Mouse (Mus musculus): Measurements from ENCODE around the gene Gramd1b. TPM values are rescaled to one million over a fixed set of nuclear protein-coding genes. Genes with fewer than 3 reads are reported as not detected.

The Gramd1b gene
- polyA plus RNA-seq, 1 experiment from 2014 or later: 4.2 TPM

GRCm38 (mm10) chr9:40277671-40278070, 253.5 kb downstream of the Gramd1b start:
- H3K27me3 ChIP-seq (ENCODE audit: control insufficient read depth, insufficient read depth, low read depth, low read length): no peaks in the 10 kb centered on the region
- H3K36me3 ChIP-seq (ENCODE audit: control insufficient read depth, insufficient read depth, low read length): no peaks in the 10 kb centered on the region
- H3K9me3 ChIP-seq (ENCODE audit: control insufficient read depth, low read length): no peaks in the 10 kb centered on the region
- no peak overlapping the region for H3K4me3 ChIP-seq (ENCODE audit: low read length)
- ATAC-seq (ENCODE audit: low read depth): no peak
- no peak overlapping the region for H3K4me2 ChIP-seq (ENCODE audit: low read depth, low read length)
- no peaks in the 10 kb centered on the region for H3K4me1 ChIP-seq (replicated peaks; ENCODE audit: control insufficient read depth, insufficient read depth, low read length)
- H3K9ac ChIP-seq (ENCODE audit: low read length): no peak overlapping the region
- H3K27ac ChIP-seq (ENCODE audit: low read length): no peak overlapping the region
- WGBS: 68% methylated on average over 3 of the region's 3 CpGs

- Histone ChIP-seq H3K9me3 (ENCODE audit: control insufficient read depth, low read length) (no peaks in the 10 kb centered on the region), H3K4me3 (ENCODE audit: low read length) (no peak overlapping the region), H3K27me3 (ENCODE audit: control insufficient read depth, insufficient read depth, low read depth, low read length) (no peaks in the 10 kb centered on the region), H3K36me3 (ENCODE audit: control insufficient read depth, insufficient read depth, low read length) (no peaks in the 10 kb centered on the region), H3K4me1 (replicated peaks; ENCODE audit: control insufficient read depth, insufficient read depth, low read length) (no peaks in the 10 kb centered on the region), H3K4me2 (ENCODE audit: low read depth, low read length) (no peak overlapping the region), H3K9ac (ENCODE audit: low read length) (no peak overlapping the region), H3K27ac (ENCODE audit: low read length) (no peak overlapping the region)
- no peak for ATAC-seq (ENCODE audit: low read depth)
- WGBS: 69% methylated on average over 5 of the region's 5 CpGs
Measured at GRCm38 (mm10) chr9:40275904-40276303, 255.3 kb downstream of the Gramd1b start.

GRCm38 (mm10) chr9:40272822-40273221, 258.4 kb downstream of the Gramd1b start:
- Histone ChIP-seq H3K4me2 (ENCODE audit: low read depth, low read length) (no peak overlapping the region), H3K27me3 (ENCODE audit: control insufficient read depth, insufficient read depth, low read depth, low read length) (0 out of 2 replicates have a peak, but pooled peaks cover 2% of the 10 kb centered on the region), H3K4me1 (replicated peaks; ENCODE audit: control insufficient read depth, insufficient read depth, low read length) (peaks cover 9% of the 10 kb centered on the region), H3K36me3 (ENCODE audit: control insufficient read depth, insufficient read depth, low read length) (no peaks in the 10 kb centered on the region), H3K9ac (ENCODE audit: low read length) (no peak overlapping the region), H3K27ac (ENCODE audit: low read length) (no peak overlapping the region), H3K9me3 (ENCODE audit: control insufficient read depth, low read length) (no peaks in the 10 kb centered on the region), H3K4me3 (ENCODE audit: low read length) (no peak overlapping the region)
- no peak for ATAC-seq (ENCODE audit: low read depth)
- 69% methylated on average over 7 of the region's 7 CpGs for WGBS

GRCm38 (mm10) chr9:40271075-40271474, 260.1 kb downstream of the Gramd1b start:
- Histone ChIP-seq H3K9ac (ENCODE audit: low read length) (no peak overlapping the region), H3K4me3 (ENCODE audit: low read length) (no peak overlapping the region), H3K4me2 (ENCODE audit: low read depth, low read length) (no peak overlapping the region), H3K9me3 (ENCODE audit: control insufficient read depth, low read length) (no peaks in the 10 kb centered on the region), H3K27me3 (ENCODE audit: control insufficient read depth, insufficient read depth, low read depth, low read length) (0 out of 2 replicates have a peak, but pooled peaks cover 2% of the 10 kb centered on the region), H3K27ac (ENCODE audit: low read length) (no peak overlapping the region), H3K36me3 (ENCODE audit: control insufficient read depth, insufficient read depth, low read length) (no peaks in the 10 kb centered on the region), H3K4me1 (replicated peaks; ENCODE audit: control insufficient read depth, insufficient read depth, low read length) (peaks cover 9% of the 10 kb centered on the region)
- 58% methylated on average over 3 of the region's 3 CpGs for WGBS
- ATAC-seq (ENCODE audit: low read depth): no peak

- ATAC-seq (ENCODE audit: low read depth): no peak
- Histone ChIP-seq H3K9me3 (ENCODE audit: control insufficient read depth, low read length) (no peaks in the 10 kb centered on the region), H3K36me3 (ENCODE audit: control insufficient read depth, insufficient read depth, low read length) (no peaks in the 10 kb centered on the region), H3K27ac (ENCODE audit: low read length) (no peak overlapping the region), H3K4me1 (replicated peaks; ENCODE audit: control insufficient read depth, insufficient read depth, low read length) (peaks cover 9% of the 10 kb centered on the region), H3K4me2 (ENCODE audit: low read depth, low read length) (peak overlapping the region; percentile 61; the same call in 1 of the 2 replicates), H3K27me3 (ENCODE audit: control insufficient read depth, insufficient read depth, low read depth, low read length) (0 out of 2 replicates have a peak, but pooled peaks cover 2% of the 10 kb centered on the region), H3K4me3 (ENCODE audit: low read length) (peak overlapping the region; percentile 46), H3K9ac (ENCODE audit: low read length) (no peak overlapping the region)
- WGBS: 23% methylated on average over 8 of the region's 8 CpGs
Measured at GRCm38 (mm10) chr9:40269880-40270279, 261.3 kb downstream of the Gramd1b start.

GRCm38 (mm10) chr9:40269103-40269861, 261.9 kb downstream of the Gramd1b start, which contains the start of gene Scn3b:
Gene Scn3b (plus strand): TSS chr9:40269217.
- Histone ChIP-seq H3K27me3 (ENCODE audit: control insufficient read depth, insufficient read depth, low read depth, low read length) (0 out of 2 replicates have a peak, but pooled peaks cover 2% of the 10 kb centered on the region), H3K27ac (ENCODE audit: low read length) (no peak within 1 kb of the TSS), H3K4me1 (replicated peaks; ENCODE audit: control insufficient read depth, insufficient read depth, low read length) (peaks cover 9% of the 10 kb centered on the region), H3K9me3 (ENCODE audit: control insufficient read depth, low read length) (no peaks in the 10 kb centered on the region), H3K36me3 (ENCODE audit: control insufficient read depth, insufficient read depth, low read length) (no peaks in the 10 kb centered on the region), H3K4me2 (ENCODE audit: low read depth, low read length) (peak within 1 kb of the TSS; percentile 61), H3K9ac (ENCODE audit: low read length) (no peak within 1 kb of the TSS; the same call in 1 of the 2 replicates), H3K4me3 (ENCODE audit: low read length) (peak within 1 kb of the TSS; percentile 46)
- under 1% methylated on average over 39 of the region's 42 CpGs for WGBS
- peak; percentile 81 for ATAC-seq (ENCODE audit: low read depth)

GRCm38 (mm10) chr9:40268748-40269102, 262.5 kb downstream of the Gramd1b start:
- Histone ChIP-seq H3K4me2 (ENCODE audit: low read depth, low read length) (peak overlapping the region; percentile 61), H3K4me3 (ENCODE audit: low read length) (peak overlapping the region; percentile 46), H3K4me1 (replicated peaks; ENCODE audit: control insufficient read depth, insufficient read depth, low read length) (peaks cover 9% of the 10 kb centered on the region), H3K27me3 (ENCODE audit: control insufficient read depth, insufficient read depth, low read depth, low read length) (0 out of 2 replicates have a peak, but pooled peaks cover 2% of the 10 kb centered on the region), H3K9me3 (ENCODE audit: control insufficient read depth, low read length) (no peaks in the 10 kb centered on the region), H3K36me3 (ENCODE audit: control insufficient read depth, insufficient read depth, low read length) (no peaks in the 10 kb centered on the region), H3K27ac (ENCODE audit: low read length) (no peak overlapping the region), H3K9ac (ENCODE audit: low read length) (no peak overlapping the region)
- no peak; the same call in 1 of the 2 replicates for ATAC-seq (ENCODE audit: low read depth)
- 0% methylated on average over 4 of the region's 4 CpGs for WGBS

- 16% methylated on average over 21 of the region's 21 CpGs for WGBS
- H3K9ac ChIP-seq (ENCODE audit: low read length): no peak overlapping the region
- H3K27me3 ChIP-seq (ENCODE audit: control insufficient read depth, insufficient read depth, low read depth, low read length): 0 out of 2 replicates have a peak, but pooled peaks cover 2% of the 10 kb centered on the region
- peaks cover 9% of the 10 kb centered on the region for H3K4me1 ChIP-seq (replicated peaks; ENCODE audit: control insufficient read depth, insufficient read depth, low read length)
- H3K9me3 ChIP-seq (ENCODE audit: control insufficient read depth, low read length): no peaks in the 10 kb centered on the region
- H3K27ac ChIP-seq (ENCODE audit: low read length): no peak overlapping the region
- no peak overlapping the region for H3K4me3 ChIP-seq (ENCODE audit: low read length)
- H3K36me3 ChIP-seq (ENCODE audit: control insufficient read depth, insufficient read depth, low read length): no peaks in the 10 kb centered on the region
- no peak for ATAC-seq (ENCODE audit: low read depth)
- peak overlapping the region; percentile 61 for H3K4me2 ChIP-seq (ENCODE audit: low read depth, low read length)
Measured at GRCm38 (mm10) chr9:40268040-40268747, 263.0 kb downstream of the Gramd1b start.

- 52% methylated on average over 6 of the region's 6 CpGs for WGBS
- H3K9me3 ChIP-seq (ENCODE audit: control insufficient read depth, low read length): no peaks in the 10 kb centered on the region
Measured at GRCm38 (mm10) chr9:40263874-40264273, 267.3 kb downstream of the Gramd1b start.

More at GRCm38 (mm10) chr9:40263874-40264273, 267.3 kb downstream of the Gramd1b start:
- peaks cover 2% of the 10 kb centered on the region; the same call in 1 of the 2 replicates for H3K4me1 ChIP-seq (replicated peaks; ENCODE audit: control insufficient read depth, insufficient read depth, low read length)
- H3K27ac ChIP-seq (ENCODE audit: low read length): no peak overlapping the region
- H3K4me2 ChIP-seq (ENCODE audit: low read depth, low read length): no peak overlapping the region
- no peak overlapping the region for H3K4me3 ChIP-seq (ENCODE audit: low read length)
- no peaks in the 10 kb centered on the region for H3K27me3 ChIP-seq (ENCODE audit: control insufficient read depth, insufficient read depth, low read depth, low read length)
- no peak overlapping the region for H3K9ac ChIP-seq (ENCODE audit: low read length)
- no peaks in the 10 kb centered on the region for H3K36me3 ChIP-seq (ENCODE audit: control insufficient read depth, insufficient read depth, low read length)
- no peak for ATAC-seq (ENCODE audit: low read depth)

Measured in lung, embryonic 16.5 days (tissue).